Mouse (Mus musculus): ENCODE measurements around the gene Gsap. TPM values are rescaled to one million over a fixed set of nuclear protein-coding genes. Genes with fewer than 3 reads are reported as not detected.
A peak's percentile ranks its signal among the peaks of the same experiment; 100 is the strongest.

Gene Gsap
- polyA plus RNA-seq, 1 experiment = 14.9 TPM

DNA sequence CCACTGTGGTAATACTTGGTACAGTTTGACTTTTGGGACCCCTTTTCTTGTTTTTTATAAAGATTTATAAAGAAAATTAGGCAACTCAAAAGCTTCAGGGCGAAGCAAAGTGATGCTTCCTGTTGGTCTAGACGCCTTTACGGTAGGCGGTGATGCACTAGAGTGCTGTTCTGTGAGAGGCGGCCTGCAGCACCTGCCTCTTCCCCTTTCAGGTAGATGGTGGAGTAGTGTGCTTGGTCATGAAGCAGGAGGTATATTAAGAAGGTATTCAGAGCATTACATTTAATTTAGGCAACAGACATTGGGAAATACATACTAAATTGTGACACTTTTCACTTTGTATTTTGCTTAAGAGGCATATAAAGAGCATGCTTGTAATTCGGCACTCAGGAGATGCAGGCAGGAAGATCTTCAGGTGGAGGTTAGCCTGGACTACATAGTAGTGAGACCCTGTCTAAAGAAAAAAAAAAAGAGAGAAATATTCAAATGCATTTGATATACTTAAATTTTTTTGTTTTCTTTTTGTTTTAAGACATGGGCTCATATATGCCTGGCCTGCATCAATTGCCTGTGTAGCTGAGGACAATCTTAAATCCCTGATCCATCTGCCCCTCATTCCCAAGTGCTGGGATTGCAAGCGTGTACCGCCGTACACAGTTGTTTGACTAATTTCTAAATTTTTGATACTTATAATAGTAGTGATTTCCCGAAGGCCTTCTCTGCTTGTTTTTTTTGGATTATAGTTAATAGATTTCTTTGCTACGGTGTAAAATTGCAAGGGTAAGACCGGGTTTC is 68.9 kb downstream of the Gsap start:
- no peak for TF ChIP-seq GATA1 (IDR thresholded peaks at IDR 0.05; ENCODE audit: borderline replicate concordance, low read length)
- TF ChIP-seq FLI1 (IDR thresholded peaks at IDR 0.05; ENCODE audit: low read length) = no peak
- Histone ChIP-seq H3K9me3 (no peaks in the 10 kb centered on the region), H3K36me3 (replicated peaks; ENCODE audit: low read length) (peaks cover 85% of the 10 kb centered on the region), H3K4me1 (peaks cover 84% of the 10 kb centered on the region), H3K27me3 (replicated peaks) (no peaks in the 10 kb centered on the region), H3K4me3 (replicated peaks) (no peak overlapping the region)

DNA sequence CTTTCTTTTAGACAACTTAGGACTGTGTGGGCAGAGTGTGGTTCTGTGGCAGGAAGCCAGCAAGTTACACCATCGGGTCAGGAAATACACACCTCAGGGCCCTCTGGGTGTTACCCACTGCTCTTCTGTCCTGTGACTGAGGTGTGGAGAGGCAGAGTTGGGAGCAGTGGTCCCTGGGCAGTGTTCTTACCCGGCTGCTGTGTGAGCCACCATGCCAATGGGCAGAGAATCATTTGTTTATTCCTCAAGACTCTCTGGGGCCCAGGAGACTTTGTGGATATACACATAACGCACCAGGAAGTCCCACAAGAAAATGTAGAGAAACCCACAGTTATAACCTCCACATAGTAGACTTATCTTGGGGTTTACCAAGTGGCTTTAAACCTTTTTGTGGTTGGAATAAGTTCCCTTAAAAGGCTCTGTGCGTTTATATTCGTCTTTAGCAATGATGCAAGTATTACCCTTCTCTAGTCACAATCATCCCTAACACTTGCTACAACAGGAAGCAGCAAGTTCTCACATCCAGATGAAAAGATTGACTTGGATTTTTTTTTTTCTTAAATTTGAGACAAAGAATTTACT is 69.6 kb downstream of the Gsap start:
- TF ChIP-seq GATA1 (IDR thresholded peaks at IDR 0.05; ENCODE audit: borderline replicate concordance, low read length) = no peak
- TF ChIP-seq FLI1 (IDR thresholded peaks at IDR 0.05; ENCODE audit: low read length) = no peak
- H3K9me3 ChIP-seq = no peaks in the 10 kb centered on the region
- H3K36me3 ChIP-seq (replicated peaks; ENCODE audit: low read length) = peaks cover 85% of the 10 kb centered on the region
- no peaks in the 10 kb centered on the region for H3K27me3 ChIP-seq (replicated peaks)
- peaks cover 84% of the 10 kb centered on the region for H3K4me1 ChIP-seq
- peak overlapping the region; percentile 75 for H3K4me3 ChIP-seq (replicated peaks)

DNA sequence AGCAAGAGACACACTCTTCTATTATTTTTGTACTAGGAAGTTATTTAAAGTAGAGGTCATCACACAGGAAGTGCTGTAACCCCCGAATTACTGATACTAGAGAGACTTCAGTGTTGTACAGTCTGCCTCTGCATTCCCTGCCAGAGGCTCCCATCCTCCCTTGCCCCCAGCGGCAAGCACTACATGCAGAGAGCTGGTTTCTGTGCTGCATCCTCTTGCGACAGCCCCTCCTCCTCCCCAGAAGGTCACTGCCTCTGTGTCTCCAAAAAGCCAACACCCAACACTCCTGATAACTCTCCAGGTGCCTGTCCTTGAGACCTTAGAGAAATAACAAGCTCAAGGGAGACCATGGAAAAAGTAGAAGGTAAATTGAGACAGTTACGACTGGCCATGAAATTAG is 71.1 kb downstream of the Gsap start:
- TF ChIP-seq FLI1 (IDR thresholded peaks at IDR 0.05; ENCODE audit: low read length) = no peak
- no peak for TF ChIP-seq GATA1 (IDR thresholded peaks at IDR 0.05; ENCODE audit: borderline replicate concordance, low read length)
- peaks cover 90% of the 10 kb centered on the region for H3K4me1 ChIP-seq
- no peak overlapping the region for H3K4me3 ChIP-seq (replicated peaks)
- H3K9me3 ChIP-seq = no peaks in the 10 kb centered on the region
- H3K27me3 ChIP-seq (replicated peaks) = no peaks in the 10 kb centered on the region
- H3K36me3 ChIP-seq (replicated peaks; ENCODE audit: low read length) = peaks cover 83% of the 10 kb centered on the region

DNA sequence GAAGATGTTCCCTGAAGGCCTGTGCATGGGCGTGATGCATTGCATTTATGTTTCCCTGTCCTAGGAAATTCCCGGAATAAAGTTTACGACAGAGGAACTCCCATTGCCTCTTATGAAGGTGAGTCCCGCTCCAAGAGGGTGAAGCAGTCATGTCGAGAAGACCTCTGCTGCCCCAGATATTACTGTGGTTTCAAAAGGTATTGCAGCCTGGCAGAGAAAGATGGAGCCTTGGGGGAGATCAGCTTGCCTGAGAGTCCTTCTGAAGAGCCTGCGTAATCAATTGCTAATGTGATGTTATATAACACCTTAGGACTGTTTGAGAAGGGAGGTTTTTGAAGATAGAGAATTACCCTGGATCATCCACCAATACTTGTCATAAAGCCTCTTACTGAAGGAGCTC is 71.8 kb downstream of the Gsap start:
- peaks cover 90% of the 10 kb centered on the region for H3K4me1 ChIP-seq
- TF ChIP-seq GATA1 (IDR thresholded peaks at IDR 0.05; ENCODE audit: borderline replicate concordance, low read length) (no peak), FLI1 (IDR thresholded peaks at IDR 0.05; ENCODE audit: low read length) (no peak)

DNA sequence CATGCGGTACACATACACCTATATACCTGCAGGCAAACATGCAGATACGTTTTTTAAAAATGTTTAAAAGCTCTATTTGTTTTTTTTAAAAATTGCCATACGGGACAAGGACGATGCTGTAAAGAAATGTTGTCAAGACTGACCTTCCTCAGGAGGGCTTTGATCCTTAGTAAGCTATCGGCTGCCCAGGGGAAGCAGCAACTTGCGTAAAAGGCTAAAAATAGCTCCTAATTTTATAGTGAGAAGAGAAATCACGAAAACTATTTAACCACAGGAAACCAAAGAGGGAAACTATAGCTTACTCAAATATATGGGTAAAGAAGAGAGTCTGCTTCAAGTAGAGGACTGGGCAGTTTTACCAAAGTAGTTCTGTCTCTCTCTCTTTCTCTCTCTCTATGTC is 74.7 kb downstream of the Gsap start:
- Histone ChIP-seq H3K4me3 (replicated peaks) (peak overlapping the region; percentile 25), H3K9me3 (no peaks in the 10 kb centered on the region), H3K27me3 (replicated peaks) (no peaks in the 10 kb centered on the region), H3K36me3 (replicated peaks; ENCODE audit: low read length) (peaks cover 81% of the 10 kb centered on the region), H3K4me1 (peaks cover 82% of the 10 kb centered on the region)
- TF ChIP-seq GATA1 (IDR thresholded peaks at IDR 0.05; ENCODE audit: borderline replicate concordance, low read length) (no peak), FLI1 (IDR thresholded peaks at IDR 0.05; ENCODE audit: low read length) (no peak)

More for the DNA sequence above, 71.8 kb downstream of the Gsap start:
- H3K9me3 ChIP-seq = no peaks in the 10 kb centered on the region
- peaks cover 83% of the 10 kb centered on the region for H3K36me3 ChIP-seq (replicated peaks; ENCODE audit: low read length)
- H3K4me3 ChIP-seq (replicated peaks) = no peak overlapping the region
- no peaks in the 10 kb centered on the region for H3K27me3 ChIP-seq (replicated peaks)

DNA sequence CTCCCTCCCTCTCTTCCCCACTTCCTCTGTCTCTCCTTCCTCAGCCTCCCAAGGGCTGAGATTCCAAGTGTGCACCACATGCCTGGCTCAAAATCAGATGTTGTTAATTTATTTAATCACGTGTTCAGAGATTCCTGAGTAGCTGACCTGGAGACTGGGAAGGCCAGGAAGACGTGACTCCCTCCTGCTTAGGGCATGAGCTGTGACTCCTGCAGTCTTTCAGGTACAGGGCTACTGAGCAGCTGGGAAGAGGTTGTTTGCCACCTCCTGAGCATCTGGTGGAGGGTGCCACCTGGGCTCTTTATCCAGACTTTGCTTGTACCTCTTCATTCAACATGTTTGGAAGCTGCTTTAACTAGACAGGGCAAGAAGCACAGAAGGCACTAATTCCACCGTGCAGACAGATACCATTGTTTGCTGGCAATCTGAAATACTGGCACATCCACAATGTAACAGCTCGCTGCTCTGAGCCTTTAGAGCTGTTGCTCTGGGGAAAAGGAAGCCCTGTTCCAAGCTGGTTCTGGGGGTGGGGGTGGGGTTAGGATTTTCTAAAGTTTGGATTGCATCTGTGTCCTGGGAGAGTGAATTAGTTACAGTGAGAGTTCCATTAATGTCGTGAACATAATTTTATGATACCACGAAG is 75.3 kb downstream of the Gsap start:
- Histone ChIP-seq H3K4me3 (replicated peaks) (peak overlapping the region; percentile 60), H3K4me1 (peaks cover 77% of the 10 kb centered on the region), H3K9me3 (no peaks in the 10 kb centered on the region), H3K36me3 (replicated peaks; ENCODE audit: low read length) (peaks cover 85% of the 10 kb centered on the region), H3K27me3 (replicated peaks) (no peaks in the 10 kb centered on the region)
- TF ChIP-seq FLI1 (IDR thresholded peaks at IDR 0.05; ENCODE audit: low read length) = no peak
- no peak for TF ChIP-seq GATA1 (IDR thresholded peaks at IDR 0.05; ENCODE audit: borderline replicate concordance, low read length)

DNA sequence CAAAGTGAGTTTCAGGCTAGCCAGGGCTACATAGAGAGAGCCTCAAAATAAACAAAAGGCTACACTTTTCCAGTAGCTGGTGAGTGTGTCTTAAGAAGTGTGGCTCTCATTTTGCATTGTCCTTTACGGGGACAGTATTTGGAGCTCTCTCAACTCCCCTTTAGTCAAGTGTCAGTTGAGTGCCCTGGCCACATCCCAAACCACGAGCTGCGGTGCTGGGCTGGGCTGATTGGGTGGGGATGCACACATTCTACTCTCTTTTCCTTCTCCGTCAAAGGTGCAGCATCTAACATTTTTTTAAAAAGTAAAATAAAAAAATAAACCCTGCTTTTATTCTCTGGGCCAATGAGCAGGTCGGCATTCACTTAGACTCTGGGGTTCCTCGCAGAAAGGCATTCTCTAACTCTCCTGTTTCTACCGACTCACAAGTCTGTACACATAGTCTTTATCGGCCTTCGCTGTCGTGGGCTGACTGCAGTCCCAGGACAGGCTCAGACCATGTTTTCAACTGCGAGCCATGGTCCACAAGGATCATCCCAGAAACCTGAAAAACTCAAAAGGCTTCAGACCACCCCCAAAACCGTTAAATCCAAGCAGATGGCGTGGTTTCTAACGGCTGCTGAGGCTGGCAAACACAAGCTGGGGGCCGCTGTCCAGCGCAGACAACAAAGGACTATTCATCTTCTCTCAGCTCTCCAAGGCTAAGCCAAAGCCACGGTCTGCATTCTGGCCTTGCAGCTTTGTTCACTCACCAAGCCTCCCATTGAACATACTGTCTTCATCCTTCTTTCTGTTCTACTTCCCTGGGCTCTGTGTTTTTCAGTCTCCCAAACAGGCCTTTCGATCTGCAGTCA is 77.4 kb downstream of the Gsap start:
- Histone ChIP-seq H3K27me3 (replicated peaks) (no peaks in the 10 kb centered on the region), H3K36me3 (replicated peaks; ENCODE audit: low read length) (peaks cover 80% of the 10 kb centered on the region), H3K4me3 (replicated peaks) (no peak overlapping the region), H3K4me1 (peaks cover 63% of the 10 kb centered on the region), H3K9me3 (no peaks in the 10 kb centered on the region)
- TF ChIP-seq FLI1 (IDR thresholded peaks at IDR 0.05; ENCODE audit: low read length) (no peak), GATA1 (IDR thresholded peaks at IDR 0.05; ENCODE audit: borderline replicate concordance, low read length) (no peak)

DNA sequence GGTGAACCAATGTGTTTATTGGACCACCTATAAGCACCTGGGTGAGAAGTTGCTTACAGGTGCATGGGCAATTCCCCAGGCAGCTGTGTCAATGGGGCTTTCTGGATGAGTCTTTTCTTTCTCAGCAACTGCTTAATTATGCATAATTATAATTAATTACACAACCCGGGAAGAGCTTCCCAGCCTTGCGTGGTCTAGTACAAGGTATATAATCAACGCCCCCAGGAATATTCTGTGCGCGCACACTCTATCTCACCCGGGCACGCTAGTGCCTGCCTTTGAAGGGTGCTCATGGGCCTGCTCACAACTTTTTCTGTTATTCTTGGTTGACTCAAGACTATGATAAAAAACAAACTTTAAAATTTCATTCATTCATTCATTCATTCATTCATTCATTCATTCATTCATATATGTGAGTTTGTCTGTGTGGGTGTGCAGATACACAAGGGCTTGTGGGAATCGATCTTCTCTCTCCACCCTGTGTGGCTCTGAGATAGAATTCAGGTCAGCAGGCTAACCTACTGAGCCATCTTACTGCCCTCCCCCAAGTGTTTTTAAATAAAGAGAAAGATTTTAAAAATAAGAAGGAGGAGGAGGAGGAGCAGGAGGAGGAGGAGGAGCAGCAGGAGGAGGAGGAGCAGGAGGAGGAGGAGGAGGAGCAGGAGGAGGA is 78.4 kb downstream of the Gsap start:
- TF ChIP-seq FLI1 (IDR thresholded peaks at IDR 0.05; ENCODE audit: low read length) (no peak), GATA1 (IDR thresholded peaks at IDR 0.05; ENCODE audit: borderline replicate concordance, low read length) (no peak)

DNA sequence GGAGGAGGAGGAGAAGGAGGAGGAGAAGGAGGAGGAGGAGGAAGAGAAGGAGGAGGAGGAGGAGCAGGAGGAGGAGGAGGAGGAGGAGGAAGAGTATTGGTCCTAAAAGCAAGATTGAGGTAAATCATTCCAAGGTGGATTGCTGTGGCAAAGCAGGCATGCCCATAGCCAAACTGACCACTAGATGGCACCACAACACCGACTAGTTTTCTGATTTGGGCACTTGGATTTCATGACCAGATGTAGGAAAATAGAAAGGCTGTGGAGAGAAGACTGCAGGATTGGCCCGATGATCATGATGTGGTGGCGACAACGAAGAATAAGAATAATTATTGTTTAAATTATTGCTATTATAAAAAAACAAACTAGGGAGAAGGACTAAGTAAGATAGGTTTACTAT is 79.0 kb downstream of the Gsap start:
- no peaks in the 10 kb centered on the region for H3K27me3 ChIP-seq (replicated peaks)
- no peak overlapping the region for H3K4me3 ChIP-seq (replicated peaks)
- H3K4me1 ChIP-seq = peaks cover 56% of the 10 kb centered on the region
- TF ChIP-seq FLI1 (IDR thresholded peaks at IDR 0.05; ENCODE audit: low read length) = no peak
- no peak for TF ChIP-seq GATA1 (IDR thresholded peaks at IDR 0.05; ENCODE audit: borderline replicate concordance, low read length)
- H3K36me3 ChIP-seq (replicated peaks; ENCODE audit: low read length) = peaks cover 75% of the 10 kb centered on the region
- H3K9me3 ChIP-seq = no peaks in the 10 kb centered on the region

More for the DNA sequence above, 78.4 kb downstream of the Gsap start:
- Histone ChIP-seq H3K9me3 (no peaks in the 10 kb centered on the region), H3K36me3 (replicated peaks; ENCODE audit: low read length) (peaks cover 75% of the 10 kb centered on the region), H3K4me1 (peaks cover 56% of the 10 kb centered on the region), H3K4me3 (replicated peaks) (no peak overlapping the region), H3K27me3 (replicated peaks) (no peaks in the 10 kb centered on the region)

Measured in megakaryocyte, embryonic 14.5 days (primary cell).